Mouse (Mus musculus) heart, adult 2 months (tissue): ENCODE measurements at regions not wholly inside any gene's neighbourhood (a gene's known extent, or its start where the extent isn't known, plus 50 kb on each side); places are given as distances from the start of the nearest gene placed in this dataset.
A peak's percentile ranks its signal among the peaks of the same experiment; 100 is the strongest.

Source experiments
- DNase-seq, 2 experiments: peaks; one replicate each; pipeline ENCODE4 v3.0.0; 2021
- H3K27ac ChIP-seq: fragments of 200-600 bp; 2 replicates; pipeline ENCODE4 v1.8.1; 2022
- H3K27me3 ChIP-seq: fragments of 200-500 bp; 2 replicates; pipeline ENCODE4 v1.6.1; 2012; ENCODE audit warnings: mild to moderate bottlenecking, low read length, inconsistent platforms, mixed read lengths; ENCODE audit not compliant: control insufficient read depth, insufficient read depth
- H3K36me3 ChIP-seq: fragments of 200-500 bp; 2 replicates; pipeline ENCODE4 v1.6.1; 2012; ENCODE audit warnings: low read length, inconsistent platforms; ENCODE audit not compliant: control insufficient read depth, insufficient read depth
- H3K4me1 ChIP-seq: fragments of 200-500 bp; 2 replicates; pipeline ENCODE4 v1.6.1; 2011; ENCODE audit warnings: low read length; ENCODE audit not compliant: control insufficient read depth, insufficient read depth
- H3K4me3 ChIP-seq: fragments of 200-600 bp; 2 replicates; pipeline ENCODE4 v1.8.1; 2022
- H3K79me2 ChIP-seq: fragments of 200-500 bp; replicated peaks from 2 replicates; pipeline ENCODE4 v1.6.1; 2012; ENCODE audit warnings: mild to moderate bottlenecking, inconsistent platforms, low read length, moderate library complexity, mixed read lengths; ENCODE audit not compliant: control insufficient read depth, insufficient read depth
- H3K9ac ChIP-seq: fragments of 200-500 bp; 2 replicates; pipeline ENCODE4 v1.6.1; 2012; ENCODE audit warnings: low read depth, mild to moderate bottlenecking, control low read depth, inconsistent platforms, low read length, mixed read lengths
- CTCF ChIP-seq: fragments of 200-600 bp; IDR thresholded peaks from 2 replicates; pipeline ENCODE4 v1.8.1; 2022; ENCODE audit warnings: antibody characterized with exemption, mild to moderate bottlenecking, moderate library complexity
- EP300 ChIP-seq: fragments of 200-500 bp; IDR thresholded peaks from 2 replicates; pipeline ENCODE4 v1.6.1; 2011; ENCODE audit warnings: low read depth, low read length, control low read depth; ENCODE audit not compliant: insufficient read depth
- POLR2A ChIP-seq: fragments of 200-500 bp; IDR thresholded peaks from 2 replicates; pipeline ENCODE4 v1.6.1; 2011; ENCODE audit warnings: mild to moderate bottlenecking, low read depth, low read length, control low read depth; ENCODE audit not compliant: insufficient read depth
- WGBS: fragments of 180-500 bp; shearing (Covaris S2); methylation state at CpG from one replicate; pipeline ENCODE4 v1.1.7; 2018; 5-methylcytosine and 5-hydroxymethylcytosine counted together
- intact Hi-C: fragments of 180-260 bp; cut with DNase I; formaldehyde crosslinking; loops from one replicate; pipeline ENCODE4 v1.15.1; 2025

GRCm38 (mm10) chr13:97651176-97651575 is 109.3 kb downstream of the Gm10260 start:
- TF ChIP-seq EP300 (no peak), POLR2A (no peak)
- H3K9ac ChIP-seq, result no peak overlapping the region
- no peaks in the 10 kb centered on the region for H3K36me3 ChIP-seq
- intact Hi-C loops, result no loop called here
- H3K27ac ChIP-seq, result no peak overlapping the region
- H3K4me3 ChIP-seq, result no peak overlapping the region
- peak in 1 of 2 experiments; percentile 3 for DNase-seq
- H3K27me3 ChIP-seq, result no peaks in the 10 kb centered on the region
- H3K4me1 ChIP-seq, result no peaks in the 10 kb centered on the region
- 93% methylated on average over 5 of the region's 5 CpGs for WGBS
- no peaks in the 10 kb centered on the region for H3K79me2 ChIP-seq

GRCm38 (mm10) chr13:97650191-97650590 is 110.2 kb downstream of the Gm10260 start:
- Histone ChIP-seq H3K4me1 (peaks cover 2% of the 10 kb centered on the region; the same call in 1 of the 2 replicates), H3K27me3 (no peaks in the 10 kb centered on the region), H3K4me3 (no peak overlapping the region), H3K9ac (no peak overlapping the region), H3K36me3 (no peaks in the 10 kb centered on the region), H3K27ac (no peak overlapping the region), H3K79me2 (no peaks in the 10 kb centered on the region)
- intact Hi-C loops, result no loop called here
- peak in 1 of 2 experiments; percentile 3 for DNase-seq
- WGBS, result 84% methylated on average over 2 of the region's 2 CpGs
- TF ChIP-seq POLR2A (no peak), CTCF (no peak), EP300 (no peak)

GRCm38 (mm10) chr13:97647486-97647885 is 112.9 kb downstream of the Gm10260 start:
- 79% methylated on average over 4 of the region's 4 CpGs for WGBS
- TF ChIP-seq EP300 (no peak), POLR2A (no peak)
- DNase-seq, result peak in 1 of 2 experiments; percentile 1

GRCm38 (mm10) chr13:97646021-97646385 is 114.4 kb downstream of the Gm10260 start:
- peak in 1 of 2 experiments; percentile 21 for DNase-seq

More at GRCm38 (mm10) chr13:97647486-97647885, 112.9 kb downstream of the Gm10260 start:
- Histone ChIP-seq H3K79me2 (no peaks in the 10 kb centered on the region), H3K4me1 (peaks cover 4% of the 10 kb centered on the region), H3K4me3 (no peak overlapping the region), H3K27me3 (no peaks in the 10 kb centered on the region), H3K27ac (no peak overlapping the region), H3K36me3 (no peaks in the 10 kb centered on the region), H3K9ac (no peak overlapping the region)
- intact Hi-C loops, result no loop called here

GRCm38 (mm10) chr13:97645107-97646020 is 115.1 kb downstream of the Gm10260 start:
- peak; percentile 24 to 51 for DNase-seq
- TF ChIP-seq CTCF, result no peak
- no peak for TF ChIP-seq POLR2A
- TF ChIP-seq EP300, result no peak
- intact Hi-C loops, result no loop called here
- Histone ChIP-seq H3K4me1 (peaks cover 4% of the 10 kb centered on the region), H3K4me3 (no peak overlapping the region), H3K27me3 (no peaks in the 10 kb centered on the region), H3K36me3 (no peaks in the 10 kb centered on the region), H3K27ac (no peak overlapping the region; the same call in 1 of the 2 replicates), H3K79me2 (no peaks in the 10 kb centered on the region), H3K9ac (no peak overlapping the region)
- 33% methylated on average over 15 of the region's 15 CpGs for WGBS

More at GRCm38 (mm10) chr13:97646021-97646385, 114.4 kb downstream of the Gm10260 start:
- peaks cover 4% of the 10 kb centered on the region for H3K4me1 ChIP-seq
- WGBS, result 37% methylated on average over 7 of the region's 7 CpGs
- no peaks in the 10 kb centered on the region for H3K27me3 ChIP-seq
- TF ChIP-seq CTCF, result no peak
- intact Hi-C loops, result no loop called here
- H3K27ac ChIP-seq, result no peak overlapping the region; the same call in 1 of the 2 replicates
- no peaks in the 10 kb centered on the region for H3K36me3 ChIP-seq
- H3K4me3 ChIP-seq, result no peak overlapping the region
- no peaks in the 10 kb centered on the region for H3K79me2 ChIP-seq
- no peak overlapping the region for H3K9ac ChIP-seq

GRCm38 (mm10) chr13:97640236-97640635 is 120.2 kb downstream of the Gm10260 start:
- no peak overlapping the region for H3K9ac ChIP-seq
- no peaks in the 10 kb centered on the region for H3K36me3 ChIP-seq
- H3K4me1 ChIP-seq, result peaks cover 2% of the 10 kb centered on the region
- H3K27ac ChIP-seq, result no peak overlapping the region
- no peak for TF ChIP-seq CTCF
- DNase-seq, result peak in 1 of 2 experiments; percentile 2
- no peaks in the 10 kb centered on the region for H3K79me2 ChIP-seq
- 32% methylated on average over 3 of the region's 3 CpGs for WGBS
- intact Hi-C loops, result no loop called here
- no peaks in the 10 kb centered on the region for H3K27me3 ChIP-seq
- no peak overlapping the region for H3K4me3 ChIP-seq
